Mouse (Mus musculus) cerebellum, adult 8-10 months (tissue): ENCODE measurements around the gene Zic2.

Source experiments
- DNase-seq: peaks from one replicate; pipeline ENCODE4 v3.0.0; 2022

Gene Zic2

GRCm38 (mm10) chr14:122462689-122463079 is 12.6 kb upstream of the Zic2 start:
- peak; percentile 37 for DNase-seq

DNA sequence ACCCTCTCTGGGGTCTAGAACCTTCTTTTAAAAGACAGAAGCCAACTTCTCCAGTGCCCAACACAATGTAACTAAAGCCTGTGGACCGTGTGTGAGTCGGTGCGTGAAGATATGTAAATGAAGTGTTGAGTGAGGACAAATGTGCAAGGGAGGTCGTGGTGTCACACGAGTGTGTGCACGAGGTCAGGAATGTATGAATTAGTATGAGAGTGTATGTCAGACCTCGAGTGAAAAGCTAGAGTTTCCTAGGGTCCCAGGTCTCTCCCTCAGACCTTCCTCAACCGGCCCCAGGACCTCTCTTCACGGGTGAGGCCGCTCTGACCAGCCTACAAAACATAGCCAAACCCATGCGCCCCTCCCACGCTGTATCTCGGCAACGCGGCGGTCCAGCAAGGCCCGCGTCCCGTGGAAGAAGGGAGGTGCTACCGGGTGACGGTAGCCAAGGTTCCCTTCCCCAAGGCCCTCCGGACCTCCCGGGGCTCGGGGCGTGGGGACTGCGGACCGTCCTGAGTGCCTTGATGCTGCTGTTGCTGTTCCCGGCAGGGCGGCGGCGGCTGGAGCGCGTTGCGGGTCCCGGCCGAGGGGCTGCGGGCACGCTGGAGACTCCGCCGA is 12.0 kb upstream of the Zic2 start:
- DNase-seq, result peak; percentile 63

- peak; percentile 68 for DNase-seq
These were observed 11.4 kb upstream of the Zic2 start for GRCm38 (mm10) chr14:122463734-122464341.

GRCm38 (mm10) chr14:122464351-122464762 is 10.9 kb upstream of the Zic2 start:
- no peak for DNase-seq

DNA sequence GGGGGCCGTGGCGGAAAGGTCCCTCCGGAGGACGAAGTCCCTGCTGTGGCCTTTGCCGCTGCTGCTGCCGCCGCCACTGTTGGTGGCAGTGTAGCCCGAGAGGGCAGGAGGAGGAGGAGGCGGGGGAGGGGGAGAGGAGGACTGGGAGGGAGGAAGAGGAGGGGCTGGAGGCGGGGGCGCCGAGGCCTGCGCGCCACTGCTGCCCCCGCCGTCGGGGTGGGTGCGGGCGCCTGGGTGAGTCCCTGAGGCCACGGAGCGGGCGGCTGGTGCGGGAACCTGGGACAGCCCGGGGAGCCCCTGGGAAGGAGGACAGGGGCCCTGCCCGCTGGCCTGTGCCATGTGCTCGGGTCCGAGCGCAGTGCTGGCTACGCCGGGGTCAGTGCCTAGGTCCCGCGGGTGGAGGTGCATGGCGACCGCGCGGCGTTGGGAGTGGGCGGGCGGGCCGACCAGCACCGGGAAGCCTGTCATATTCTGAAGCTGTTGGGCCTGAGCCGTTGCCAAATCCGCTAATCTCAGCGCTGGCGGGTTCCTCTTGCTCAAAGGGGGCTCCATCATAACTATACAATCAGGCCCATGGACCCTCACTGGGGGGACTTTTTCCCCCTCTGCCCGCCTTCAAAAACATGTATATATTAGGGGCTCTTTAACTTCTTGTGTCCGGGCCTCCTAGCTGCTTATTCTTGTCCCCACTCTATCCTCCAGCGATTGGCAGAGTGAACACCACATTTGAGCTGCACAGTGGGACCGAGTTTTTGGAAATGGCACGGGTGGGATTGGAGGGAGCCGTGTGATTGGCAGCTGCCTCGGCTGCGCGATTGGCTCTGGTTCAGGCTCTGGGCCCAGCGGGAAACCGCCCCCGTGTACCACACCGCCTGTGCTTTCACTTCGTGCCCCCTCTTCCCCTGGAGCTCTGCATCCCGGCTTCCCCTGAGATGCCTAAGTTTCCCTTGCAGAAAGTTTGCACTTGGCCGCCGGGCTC is 10.2 kb upstream of the Zic2 start, which contains the start of gene Zic5:
Zic5 (minus strand) TSS at position 915 of the 979 bp plus-strand sequence.
- DNase-seq, result peak; percentile 88

DNA sequence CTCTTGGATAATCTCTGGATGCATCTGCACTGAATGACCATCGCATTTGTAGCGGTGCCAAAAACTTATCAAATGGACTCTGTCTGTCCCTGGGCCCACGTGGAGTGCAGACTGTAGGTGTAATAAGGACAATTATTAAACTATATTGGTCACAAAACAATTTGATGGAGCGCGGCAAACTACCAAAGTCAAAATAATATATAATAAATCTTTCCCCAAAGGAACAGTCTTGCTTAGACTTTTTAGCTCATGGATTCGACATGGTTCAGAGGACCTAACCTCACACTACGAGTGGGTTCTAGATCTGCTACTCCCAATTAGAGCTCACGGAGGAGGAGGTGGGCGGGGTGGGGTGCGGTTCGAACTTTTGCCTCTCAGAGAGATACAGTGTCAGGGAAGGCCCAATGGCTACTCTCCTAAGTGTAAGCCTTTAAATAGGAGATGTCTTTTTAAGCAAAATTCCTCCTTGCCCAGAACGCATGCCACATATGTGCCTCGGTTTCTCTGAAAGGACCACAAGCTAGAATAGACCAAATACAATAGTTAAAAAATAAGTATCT is 9.2 kb upstream of the Zic2 start:
- peak; percentile 41 for DNase-seq

GRCm38 (mm10) chr14:122466756-122467362 is 8.4 kb upstream of the Zic2 start:
- peak; percentile 21 for DNase-seq

DNA sequence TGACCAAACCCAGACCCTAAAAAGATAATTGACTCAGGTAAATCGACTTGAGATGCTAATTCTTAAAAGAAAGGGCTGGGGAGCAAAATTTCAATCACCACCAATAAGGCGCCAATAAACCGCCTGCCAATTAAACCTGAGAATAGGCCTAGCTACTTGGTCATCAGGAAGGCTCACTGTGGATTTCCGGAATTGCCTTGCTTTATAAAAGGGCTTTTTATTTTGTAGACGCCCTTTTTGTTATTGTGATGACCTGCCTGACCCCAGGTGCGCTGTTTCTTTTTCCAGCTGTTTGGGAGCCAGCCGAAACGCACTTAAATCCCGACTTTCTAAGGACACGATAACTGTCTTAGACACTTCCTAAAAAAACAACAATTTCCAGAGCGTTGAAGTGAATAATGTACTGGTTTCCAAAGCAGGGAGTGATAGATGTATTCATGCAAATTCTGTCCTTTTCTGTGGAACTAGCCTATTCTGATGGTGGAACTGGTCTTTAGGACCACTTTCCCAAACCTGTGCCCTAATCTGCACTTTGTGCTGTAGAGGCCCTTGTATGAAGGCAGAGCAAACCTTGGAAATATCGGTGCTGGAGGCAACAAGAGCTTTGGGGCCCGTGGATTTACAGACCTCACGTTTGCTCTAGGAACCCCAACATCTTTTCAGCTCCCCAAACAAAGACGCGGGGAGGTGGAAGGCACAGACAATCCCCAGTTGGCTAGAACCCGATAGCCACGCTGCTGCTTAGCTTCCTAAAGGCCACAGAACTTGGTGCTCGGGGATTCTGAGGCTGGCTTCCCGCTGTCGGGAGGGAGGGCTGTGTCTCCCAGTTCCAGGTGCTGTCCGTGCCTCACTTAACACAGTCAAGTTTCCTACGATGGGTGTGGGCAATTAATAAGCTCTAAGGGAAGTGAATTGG is 7.1 kb upstream of the Zic2 start:
- peak; percentile 66 for DNase-seq

DNA sequence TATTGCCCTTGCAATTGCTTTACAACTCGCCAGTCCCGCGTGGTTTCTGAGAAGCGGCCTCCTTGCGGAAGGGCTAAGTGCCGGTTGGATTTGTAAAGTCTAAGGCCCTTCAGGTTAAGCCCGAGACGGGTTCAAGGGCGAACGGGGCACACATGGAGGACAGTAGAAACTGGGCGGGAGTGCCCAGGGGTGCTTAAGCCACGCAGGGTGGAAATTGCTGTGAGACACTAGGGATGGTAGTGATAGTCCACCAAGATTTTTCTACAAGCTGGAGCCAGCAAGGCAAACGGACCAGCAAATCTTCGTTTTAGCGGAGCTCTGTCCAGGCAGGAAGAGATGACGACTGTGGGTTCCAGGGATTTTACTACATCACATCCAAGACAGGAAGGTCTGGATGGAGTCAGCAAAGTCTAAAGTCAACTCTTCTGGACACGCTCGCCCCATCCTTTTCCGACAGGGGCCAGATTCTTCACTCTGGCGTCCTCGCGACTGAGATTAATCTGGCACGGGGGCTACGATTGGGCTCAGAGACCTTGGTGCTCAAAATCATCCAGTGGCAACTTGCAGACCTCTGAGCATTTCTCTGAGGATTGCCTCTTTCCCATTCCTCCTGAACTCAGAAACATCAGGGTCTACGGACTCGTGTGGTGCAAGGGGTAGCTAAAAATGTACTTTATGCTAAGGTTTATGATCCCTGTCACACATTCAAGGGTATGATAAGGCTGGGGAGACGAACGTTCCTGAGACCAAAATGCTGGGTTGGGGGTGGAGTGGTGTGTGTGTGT is 6.1 kb upstream of the Zic2 start:
- DNase-seq, result peak; percentile 63

GRCm38 (mm10) chr14:122471449-122472085 is 3.7 kb upstream of the Zic2 start:
- peak; percentile 59 for DNase-seq

GRCm38 (mm10) chr14:122472161-122472560 is 3.1 kb upstream of the Zic2 start:
- DNase-seq, result peak; percentile 61

GRCm38 (mm10) chr14:122472647-122473046 is 2.6 kb upstream of the Zic2 start:
- peak; percentile 42 for DNase-seq

- DNase-seq, result peak; percentile 57
These were observed 2.0 kb upstream of the Zic2 start for GRCm38 (mm10) chr14:122473211-122473751.

DNA sequence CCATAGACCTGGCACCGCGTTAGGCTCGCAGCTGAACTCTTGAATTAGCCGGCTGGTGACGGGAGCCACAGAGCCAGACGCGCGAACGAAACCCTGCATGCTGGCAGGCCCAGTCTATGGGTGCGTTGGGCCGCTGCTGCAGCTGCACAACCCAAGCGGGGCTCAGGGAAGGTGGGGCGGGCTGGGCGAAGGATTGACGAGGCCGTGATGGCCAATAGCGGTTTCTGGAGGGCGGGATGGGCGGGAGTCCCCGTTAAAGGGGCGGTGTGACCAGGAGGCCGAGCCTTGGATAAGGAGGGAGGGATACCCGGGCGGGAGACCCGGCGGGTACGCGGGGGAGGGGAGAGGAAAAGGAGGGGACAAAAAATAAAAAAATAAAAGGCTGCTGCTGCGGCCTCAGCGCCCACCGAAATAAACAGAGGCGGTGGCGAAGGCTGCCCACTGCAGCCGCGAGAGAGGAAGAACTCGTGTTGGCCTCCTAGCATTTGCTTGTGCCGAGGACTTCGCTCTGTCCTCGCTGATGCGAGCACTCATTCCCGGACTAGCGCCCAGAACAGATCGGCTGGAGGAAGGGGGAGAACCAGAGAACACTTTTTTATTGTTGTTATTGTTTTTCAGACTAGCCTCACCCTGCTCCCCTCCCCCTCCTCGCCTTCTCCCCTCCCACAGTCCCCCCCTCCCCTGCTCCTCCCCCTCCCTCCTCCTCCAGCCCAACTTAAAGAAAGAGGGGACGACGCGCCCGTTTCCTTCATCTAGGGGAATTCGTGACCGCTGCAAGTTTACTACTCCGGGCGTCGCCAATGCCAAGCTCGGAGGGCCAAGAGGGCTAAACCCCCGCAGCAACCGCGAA is 969 bp upstream of the Zic2 start:
- DNase-seq, result peak; percentile 85

GRCm38 (mm10) chr14:122475557-122476040 is 364 bp downstream of the Zic2 start:
- DNase-seq, result no peak

DNA sequence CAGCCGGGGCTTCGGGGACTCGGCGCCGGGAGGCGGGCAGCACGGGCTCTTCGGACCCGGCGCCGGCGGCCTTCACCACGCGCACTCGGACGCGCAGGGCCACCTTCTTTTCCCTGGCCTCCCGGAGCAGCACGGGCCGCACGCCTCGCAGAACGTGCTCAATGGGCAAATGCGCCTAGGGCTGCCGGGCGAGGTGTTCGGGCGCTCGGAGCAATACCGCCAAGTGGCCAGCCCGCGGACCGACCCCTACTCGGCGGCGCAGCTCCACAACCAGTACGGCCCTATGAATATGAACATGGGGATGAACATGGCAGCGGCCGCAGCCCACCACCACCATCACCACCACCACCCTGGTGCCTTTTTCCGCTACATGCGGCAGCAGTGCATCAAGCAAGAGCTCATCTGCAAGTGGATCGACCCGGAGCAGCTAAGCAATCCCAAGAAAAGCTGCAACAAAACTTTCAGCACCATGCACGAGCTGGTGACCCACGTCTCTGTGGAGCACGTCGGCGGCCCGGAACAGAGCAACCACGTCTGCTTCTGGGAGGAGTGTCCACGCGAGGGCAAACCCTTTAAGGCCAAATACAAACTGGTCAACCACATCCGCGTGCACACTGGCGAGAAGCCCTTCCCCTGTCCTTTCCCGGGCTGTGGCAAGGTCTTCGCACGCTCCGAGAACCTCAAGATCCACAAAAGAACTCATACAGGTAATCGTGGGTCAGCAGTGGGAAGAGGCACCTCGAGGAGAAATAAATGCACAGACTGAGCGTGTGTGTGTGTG is 996 bp downstream of the Zic2 start:
- DNase-seq, result peak; percentile 58

DNA sequence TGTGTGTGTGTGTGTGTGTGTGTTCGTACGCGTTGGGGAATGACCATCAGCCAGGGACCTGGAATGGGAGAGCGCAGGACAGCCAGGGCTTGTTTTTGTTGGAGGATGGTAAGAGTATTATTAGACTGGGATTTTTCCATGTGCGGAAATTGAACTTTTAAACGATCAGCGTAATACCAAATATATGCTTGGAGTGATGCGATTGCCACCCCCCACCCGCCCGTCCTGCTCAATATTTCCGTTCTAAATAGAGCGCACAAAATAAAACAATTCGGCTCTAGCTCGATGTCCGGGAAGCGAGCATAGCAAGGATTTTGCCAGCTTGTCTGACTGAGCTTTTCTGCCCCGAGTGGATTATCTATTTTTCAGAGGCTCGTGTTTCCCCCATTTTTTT is 1.6 kb downstream of the Zic2 start:
- DNase-seq, result no peak

DNA sequence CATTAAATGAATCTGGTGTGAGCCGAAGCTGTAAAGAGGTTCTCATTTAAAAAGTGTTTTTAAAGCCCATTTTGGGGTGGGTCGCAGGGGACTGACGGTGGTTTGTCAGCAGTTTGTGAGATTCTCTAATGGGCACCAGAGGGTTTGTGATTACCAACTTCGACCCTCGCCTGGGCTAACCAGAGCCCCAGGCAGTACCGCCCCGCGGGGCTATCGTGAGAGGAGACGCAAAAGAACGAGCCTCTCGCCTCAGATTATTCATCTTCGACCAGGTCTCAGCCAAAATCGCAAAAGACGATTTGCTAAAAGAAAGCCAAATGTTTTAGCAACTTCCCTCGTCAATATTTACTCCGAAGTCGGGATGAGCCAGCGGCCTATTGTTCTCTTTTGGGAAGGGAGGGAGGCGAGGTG is 2.0 kb downstream of the Zic2 start:
- peak; percentile 34 for DNase-seq
